Mouse (Mus musculus): ENCODE data around the gene Dscam. TPM values are rescaled to one million over a fixed set of nuclear protein-coding genes. Genes with fewer than 3 reads are reported as not detected.

The Dscam gene
- polyA plus RNA-seq, 1 experiment: not detected

DNA sequence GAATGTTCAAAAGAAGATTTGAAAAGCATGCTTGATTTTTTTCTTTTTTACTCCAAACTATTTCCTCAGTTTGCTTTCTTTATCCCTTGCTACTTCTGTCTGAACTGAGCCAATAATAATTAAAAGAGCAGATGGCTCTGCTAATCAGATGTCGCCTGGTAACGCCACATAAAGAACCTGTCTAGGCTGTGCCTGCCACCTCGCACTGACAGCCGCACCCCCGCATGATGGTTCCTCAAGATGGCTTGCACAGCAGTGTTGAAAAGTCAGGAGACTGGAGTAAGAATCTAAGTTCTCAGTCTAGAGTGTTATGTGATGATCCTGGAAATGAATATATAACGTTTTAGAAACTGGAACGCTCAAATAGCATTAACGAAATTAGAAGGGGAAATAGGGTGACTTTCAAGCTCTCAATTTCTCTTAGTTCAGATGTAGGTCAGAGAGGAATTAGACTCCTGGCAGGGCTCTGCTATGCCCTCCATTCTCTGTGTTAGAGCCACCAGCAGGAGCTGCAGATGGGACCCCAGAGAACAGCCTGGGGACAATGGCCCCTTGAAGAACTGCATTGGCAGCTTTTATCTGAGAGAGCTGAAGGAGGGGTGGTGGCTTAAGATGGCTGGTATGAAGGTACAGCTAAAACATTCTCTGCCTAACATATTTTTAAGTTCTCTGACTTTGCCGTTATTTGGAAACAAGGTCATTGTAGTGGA lies 326.7 kb downstream of the Dscam start:
- TF ChIP-seq CTCF (IDR thresholded peaks at IDR 0.05; ENCODE audit: control insufficient read depth, insufficient read depth, low read length) (no peak), POLR2A (IDR thresholded peaks at IDR 0.05; ENCODE audit: borderline replicate concordance, control insufficient read depth, low read depth, low read length) (no peak)
- Histone ChIP-seq H3K4me1 (ENCODE audit: control insufficient read depth, insufficient read depth, low read length) (no peaks in the 10 kb centered on the region), H3K4me3 (replicated peaks; ENCODE audit: control insufficient read depth, low read depth, low read length) (no peak overlapping the region), H3K27ac (ENCODE audit: control insufficient read depth, insufficient read depth, low read depth, low read length, poor library complexity) (no peak overlapping the region)
- 87% methylated on average over 9 of the region's 9 CpGs for WGBS

DNA sequence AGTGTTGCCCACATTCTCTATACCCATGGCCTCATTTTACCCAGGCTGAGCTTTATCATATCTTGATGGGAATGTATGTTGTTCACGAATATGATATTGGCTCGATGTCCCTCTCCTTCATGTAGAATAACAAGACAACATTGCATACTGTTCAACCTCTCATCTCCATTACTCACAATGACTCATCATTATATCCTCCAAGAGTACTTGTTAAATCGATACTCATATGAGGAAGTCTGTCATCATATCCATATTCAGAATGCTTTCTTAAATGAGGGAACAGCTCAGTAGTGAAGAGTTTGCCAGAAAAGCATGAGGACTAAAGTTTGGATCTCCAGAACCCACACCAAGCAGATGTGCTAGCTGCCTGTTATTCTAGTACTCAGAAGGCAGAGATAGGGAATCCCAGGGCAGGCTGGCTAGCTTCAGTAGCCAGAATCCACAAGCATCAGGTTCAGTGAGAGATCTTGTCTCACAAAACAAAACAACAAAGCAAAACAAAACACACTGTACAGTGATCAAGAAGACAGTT lies 327.7 kb downstream of the Dscam start:
- Histone ChIP-seq H3K4me1 (ENCODE audit: control insufficient read depth, insufficient read depth, low read length) (no peaks in the 10 kb centered on the region), H3K27ac (ENCODE audit: control insufficient read depth, insufficient read depth, low read depth, low read length, poor library complexity) (no peak overlapping the region), H3K4me3 (replicated peaks; ENCODE audit: control insufficient read depth, low read depth, low read length) (no peak overlapping the region)
- 62% methylated on average over 3 of the region's 3 CpGs for WGBS
- no peak for TF ChIP-seq POLR2A (IDR thresholded peaks at IDR 0.05; ENCODE audit: borderline replicate concordance, control insufficient read depth, low read depth, low read length)
- TF ChIP-seq CTCF (IDR thresholded peaks at IDR 0.05; ENCODE audit: control insufficient read depth, insufficient read depth, low read length): no peak

DNA sequence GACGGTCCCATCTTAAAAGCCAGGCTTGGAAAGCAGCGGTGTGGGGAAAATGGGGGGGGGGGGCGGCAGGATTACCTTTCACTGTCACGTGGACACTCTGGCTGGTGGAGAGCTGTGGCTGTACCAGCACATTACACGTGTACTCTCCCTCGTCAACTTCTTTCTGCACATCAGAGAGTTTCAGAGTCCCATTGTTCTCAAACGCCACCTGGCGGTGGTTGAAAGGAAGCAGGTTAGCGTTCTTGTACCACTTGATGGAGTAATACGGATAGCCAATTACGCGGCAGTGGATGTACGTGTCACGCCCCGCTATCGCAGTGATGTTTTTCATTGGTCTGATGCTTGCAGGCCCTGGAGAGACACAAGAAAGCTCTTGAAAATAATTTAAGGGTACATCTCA lies 350.9 kb downstream of the Dscam start:
- WGBS: 13% methylated on average over 16 of the region's 16 CpGs

DNA sequence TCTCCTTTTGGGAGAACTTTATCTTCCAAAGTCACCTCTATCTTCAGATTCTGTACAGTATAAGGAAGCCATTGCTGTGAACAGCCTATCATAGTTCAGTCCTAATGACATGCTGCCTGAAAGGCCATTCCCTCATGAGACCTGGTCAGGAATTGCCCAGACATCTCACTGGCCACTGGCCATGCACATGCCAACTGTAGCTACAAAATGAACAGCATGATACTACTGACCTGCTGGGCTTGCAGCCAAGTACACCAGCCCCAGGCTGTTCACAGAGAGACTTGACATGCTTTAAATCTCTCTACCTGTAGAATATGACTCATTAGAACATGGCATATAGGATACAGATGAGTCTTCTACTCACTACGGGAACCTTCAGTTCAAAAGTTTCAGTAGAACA lies 364.3 kb downstream of the Dscam start:
- Histone ChIP-seq H3K4me1 (ENCODE audit: control insufficient read depth, insufficient read depth, low read length) (no peaks in the 10 kb centered on the region), H3K4me3 (replicated peaks; ENCODE audit: control insufficient read depth, low read depth, low read length) (no peak overlapping the region), H3K27ac (ENCODE audit: control insufficient read depth, insufficient read depth, low read depth, low read length, poor library complexity) (no peak overlapping the region)
- WGBS: 0% methylated on average over 1 of the region's 1 CpGs
- TF ChIP-seq POLR2A (IDR thresholded peaks at IDR 0.05; ENCODE audit: borderline replicate concordance, control insufficient read depth, low read depth, low read length) (no peak), CTCF (IDR thresholded peaks at IDR 0.05; ENCODE audit: control insufficient read depth, insufficient read depth, low read length) (no peak)

More for the DNA sequence above, 350.9 kb downstream of the Dscam start:
- TF ChIP-seq CTCF (IDR thresholded peaks at IDR 0.05; ENCODE audit: control insufficient read depth, insufficient read depth, low read length): peak; percentile 44
- TF ChIP-seq POLR2A (IDR thresholded peaks at IDR 0.05; ENCODE audit: borderline replicate concordance, control insufficient read depth, low read depth, low read length): no peak
- no peak overlapping the region for H3K27ac ChIP-seq (ENCODE audit: control insufficient read depth, insufficient read depth, low read depth, low read length, poor library complexity)
- no peaks in the 10 kb centered on the region for H3K4me1 ChIP-seq (ENCODE audit: control insufficient read depth, insufficient read depth, low read length)
- no peak overlapping the region for H3K4me3 ChIP-seq (replicated peaks; ENCODE audit: control insufficient read depth, low read depth, low read length)

DNA sequence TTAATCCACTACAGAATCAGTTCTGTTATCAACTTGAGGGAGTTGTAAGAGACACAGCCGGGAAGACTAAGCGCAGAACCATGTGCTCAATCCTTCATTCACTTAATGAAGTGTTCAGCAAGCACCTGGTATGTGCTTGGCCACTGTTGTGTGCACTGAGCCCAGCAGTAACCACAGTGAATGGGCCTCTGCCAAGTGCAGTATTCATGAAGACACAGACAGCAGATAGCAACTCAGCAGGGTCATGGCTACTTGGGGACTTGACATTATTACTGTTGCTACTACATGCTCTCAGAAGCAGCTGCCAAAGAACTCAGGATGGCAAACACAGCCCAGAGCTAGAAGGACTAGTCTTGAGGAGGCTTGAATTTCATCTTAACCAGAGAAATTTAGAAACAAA lies 367.9 kb downstream of the Dscam start:
- no peak overlapping the region for H3K4me3 ChIP-seq (replicated peaks; ENCODE audit: control insufficient read depth, low read depth, low read length)
- no peak overlapping the region for H3K27ac ChIP-seq (ENCODE audit: control insufficient read depth, insufficient read depth, low read depth, low read length, poor library complexity)
- WGBS: 64% methylated on average over 2 of the region's 2 CpGs
- TF ChIP-seq POLR2A (IDR thresholded peaks at IDR 0.05; ENCODE audit: borderline replicate concordance, control insufficient read depth, low read depth, low read length) (no peak), CTCF (IDR thresholded peaks at IDR 0.05; ENCODE audit: control insufficient read depth, insufficient read depth, low read length) (no peak)
- no peaks in the 10 kb centered on the region for H3K4me1 ChIP-seq (ENCODE audit: control insufficient read depth, insufficient read depth, low read length)

DNA sequence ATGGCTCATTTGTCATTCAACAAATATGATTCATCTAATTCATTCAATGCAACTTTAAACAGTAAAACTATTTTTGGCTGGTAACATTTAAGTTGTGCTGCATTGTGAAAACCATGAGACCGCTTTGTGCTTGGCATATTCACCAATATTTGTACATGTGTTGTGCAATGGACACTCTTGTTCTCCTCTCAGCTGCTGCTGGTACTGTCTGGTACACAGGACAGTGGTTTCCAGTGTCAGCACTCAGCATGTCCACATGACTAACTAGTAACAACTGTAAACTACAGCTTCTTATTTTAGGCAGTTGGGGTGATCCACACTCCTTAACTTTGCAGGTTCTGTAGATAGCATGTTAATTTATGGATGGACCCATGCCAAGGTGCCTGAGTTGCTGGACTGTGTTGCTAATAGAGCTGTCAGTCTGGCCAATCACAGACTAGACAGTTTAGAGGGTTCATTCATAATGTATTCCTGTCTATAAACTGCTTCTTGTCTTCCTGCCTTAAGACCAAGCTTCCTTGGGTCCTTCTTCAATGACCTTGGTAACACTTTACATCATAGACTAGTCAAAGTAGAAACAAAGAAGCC lies 368.8 kb downstream of the Dscam start:
- H3K27ac ChIP-seq (ENCODE audit: control insufficient read depth, insufficient read depth, low read depth, low read length, poor library complexity): no peak overlapping the region
- no peak overlapping the region for H3K4me3 ChIP-seq (replicated peaks; ENCODE audit: control insufficient read depth, low read depth, low read length)
- TF ChIP-seq POLR2A (IDR thresholded peaks at IDR 0.05; ENCODE audit: borderline replicate concordance, control insufficient read depth, low read depth, low read length): no peak
- no peak for TF ChIP-seq CTCF (IDR thresholded peaks at IDR 0.05; ENCODE audit: control insufficient read depth, insufficient read depth, low read length)
- 73% methylated on average over 1 of the region's 1 CpGs for WGBS
- no peaks in the 10 kb centered on the region for H3K4me1 ChIP-seq (ENCODE audit: control insufficient read depth, insufficient read depth, low read length)

DNA sequence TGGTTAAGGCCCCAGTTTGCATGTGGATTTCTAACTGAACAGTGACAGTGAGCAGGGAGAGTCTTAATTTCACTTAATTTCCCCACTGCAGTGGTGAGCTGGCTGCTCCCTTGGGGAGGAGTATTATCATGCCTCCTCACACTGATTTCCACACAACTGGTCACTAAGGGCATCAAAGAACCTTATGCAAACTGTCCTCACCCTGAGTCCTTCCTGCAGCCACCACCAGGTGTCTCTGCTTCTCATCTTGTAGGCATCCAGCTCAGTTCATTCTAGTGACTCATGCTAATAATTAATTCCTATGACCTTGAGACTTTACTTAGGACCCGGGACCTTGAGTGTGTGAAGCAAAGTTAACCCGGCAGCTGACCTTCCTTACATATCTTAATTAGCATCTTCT lies 375.1 kb downstream of the Dscam start:
- H3K27ac ChIP-seq (ENCODE audit: control insufficient read depth, insufficient read depth, low read depth, low read length, poor library complexity): no peak overlapping the region
- H3K4me1 ChIP-seq (ENCODE audit: control insufficient read depth, insufficient read depth, low read length): no peaks in the 10 kb centered on the region
- WGBS: 42% methylated on average over 2 of the region's 2 CpGs
- no peak overlapping the region for H3K4me3 ChIP-seq (replicated peaks; ENCODE audit: control insufficient read depth, low read depth, low read length)
- TF ChIP-seq POLR2A (IDR thresholded peaks at IDR 0.05; ENCODE audit: borderline replicate concordance, control insufficient read depth, low read depth, low read length) (no peak), CTCF (IDR thresholded peaks at IDR 0.05; ENCODE audit: control insufficient read depth, insufficient read depth, low read length) (no peak; the same call in 1 of the 2 replicates)

DNA sequence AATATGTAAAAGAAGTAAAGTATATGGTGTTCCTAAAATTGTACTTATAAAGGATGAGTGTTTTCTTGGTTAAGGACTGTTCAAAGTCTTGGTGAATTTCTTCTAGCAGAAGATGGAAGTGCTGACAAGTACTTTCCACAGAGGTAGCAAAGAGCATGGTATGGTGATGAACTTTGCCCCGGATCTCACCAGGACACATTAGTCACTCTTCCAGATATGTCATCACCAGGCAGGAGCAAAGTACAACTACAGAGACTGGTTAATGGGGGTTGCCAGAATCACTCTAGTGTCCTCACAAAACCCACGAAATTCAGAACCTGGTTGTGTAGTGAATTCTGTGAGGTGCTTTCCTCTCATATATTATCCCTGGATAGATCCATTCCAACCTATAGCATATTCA lies 379.2 kb downstream of the Dscam start:
- WGBS: 63% methylated on average over 2 of the region's 2 CpGs
- no peak overlapping the region for H3K4me3 ChIP-seq (replicated peaks; ENCODE audit: control insufficient read depth, low read depth, low read length)
- no peak overlapping the region for H3K27ac ChIP-seq (ENCODE audit: control insufficient read depth, insufficient read depth, low read depth, low read length, poor library complexity)
- TF ChIP-seq POLR2A (IDR thresholded peaks at IDR 0.05; ENCODE audit: borderline replicate concordance, control insufficient read depth, low read depth, low read length) (no peak), CTCF (IDR thresholded peaks at IDR 0.05; ENCODE audit: control insufficient read depth, insufficient read depth, low read length) (no peak)
- H3K4me1 ChIP-seq (ENCODE audit: control insufficient read depth, insufficient read depth, low read length): no peaks in the 10 kb centered on the region
